Mouse (Mus musculus): ENCODE results near the gene Arfgap3.
"Not testable (repeated sequence)": the region's sequence is repeated elsewhere in the genome, so short reads cannot be mapped to it uniquely, and the experiment has no call there.

DNA sequence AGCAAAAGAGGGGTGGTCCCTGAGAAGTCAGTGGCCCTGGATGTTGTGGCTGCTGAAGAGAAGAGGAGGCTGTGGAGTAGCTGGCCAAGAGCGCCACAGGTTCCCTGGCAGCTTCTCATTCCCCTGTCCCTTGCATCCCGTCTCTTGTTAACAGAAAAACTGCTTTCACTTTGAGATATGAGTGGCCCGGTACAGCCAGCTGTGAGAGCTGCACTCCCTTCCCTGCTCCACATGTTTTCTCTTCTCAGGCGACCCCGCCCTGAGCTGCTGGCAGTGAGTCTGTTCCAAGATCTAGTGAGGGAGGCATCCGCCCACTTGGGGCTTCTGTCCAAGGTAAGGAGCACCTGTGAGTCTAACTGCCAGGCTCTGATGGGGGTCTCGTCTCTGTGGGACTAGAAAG, 81.6 kb downstream of the Arfgap3 start:
- not testable (repeated sequence) for TF ChIP-seq CTCF (IDR thresholded peaks at IDR 0.05; ENCODE audit: low read depth); EP300 (optimal IDR thresholded peaks at IDR 0.05)
